Mouse (Mus musculus): ENCODE data around the gene Krt10.
A peak's percentile ranks its signal among the peaks of the same experiment; 100 is the strongest.

Gene Krt10

DNA sequence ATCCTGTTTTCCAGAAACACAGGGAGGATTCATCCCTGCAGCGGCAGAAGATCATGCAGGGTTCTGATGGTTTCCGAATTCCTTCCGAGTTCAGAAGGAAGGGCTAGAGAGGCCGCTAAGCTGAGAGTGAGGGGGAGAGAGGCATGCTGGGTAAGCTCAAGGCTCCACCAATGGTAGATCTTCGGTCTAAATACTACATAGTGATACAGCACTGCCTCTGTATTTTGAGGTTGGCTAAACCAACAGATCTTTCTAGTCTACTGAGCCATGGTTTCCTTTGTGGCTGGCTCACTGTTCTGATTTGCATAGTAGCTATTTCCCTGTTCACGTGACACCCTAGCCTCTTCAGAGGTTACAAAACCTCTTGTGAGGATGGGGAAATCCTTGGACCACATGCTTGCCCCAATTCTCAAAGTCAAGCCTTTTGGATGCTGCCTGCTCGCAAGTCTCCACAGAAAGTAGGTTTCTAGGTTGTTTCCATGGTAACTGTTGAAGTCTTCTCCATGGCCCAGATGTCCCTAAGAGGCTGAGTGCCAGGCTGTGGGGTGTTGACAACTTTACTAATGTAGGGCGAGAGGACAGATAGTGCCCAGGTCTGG is 19.2 kb downstream of the Krt10 start:
- DNase-seq (ENCODE audit: low read depth) = peak; percentile 80

DNA sequence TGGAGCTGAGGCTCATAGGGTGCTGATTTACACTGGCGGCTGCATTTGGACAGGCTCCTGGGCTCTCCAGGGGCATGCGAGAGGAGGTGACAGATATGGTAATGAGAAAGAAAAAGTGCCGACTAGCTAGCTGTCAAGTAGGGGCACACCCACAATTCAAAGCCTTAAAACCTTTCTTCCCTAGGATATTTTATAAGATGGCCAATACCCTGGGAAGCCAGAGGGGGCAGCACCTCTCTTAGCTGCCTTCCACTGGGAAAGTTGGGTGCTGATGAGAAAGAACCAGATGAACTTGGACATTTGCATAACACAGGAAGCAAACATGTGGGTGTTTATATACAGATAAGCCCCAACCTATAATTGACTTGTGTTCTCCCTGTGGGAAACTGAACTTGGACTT is 19.9 kb downstream of the Krt10 start:
- DNase-seq (ENCODE audit: low read depth) = peak; percentile 16

DNA sequence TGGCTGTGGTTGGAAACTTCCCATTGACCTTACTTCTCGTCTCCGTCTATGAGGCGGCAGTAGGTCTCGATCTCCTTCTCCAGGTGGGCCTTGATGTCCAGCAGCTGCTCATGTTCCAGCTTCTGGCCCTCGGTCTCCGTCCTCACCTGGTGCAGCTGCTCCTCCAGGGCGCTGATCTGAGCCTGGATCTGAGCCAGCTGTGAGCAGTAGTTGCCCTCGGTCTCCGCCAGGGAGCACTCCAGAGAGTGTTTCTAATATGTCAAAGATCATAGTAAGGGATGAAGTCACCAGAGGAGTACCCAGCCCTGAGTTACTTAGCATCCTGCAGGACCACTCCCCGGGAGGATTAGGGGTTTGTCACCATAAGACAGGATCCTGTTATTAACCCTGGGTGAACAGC is 22.4 kb downstream of the Krt10 start:
- DNase-seq (ENCODE audit: low read depth) = peak; percentile 18

DNA sequence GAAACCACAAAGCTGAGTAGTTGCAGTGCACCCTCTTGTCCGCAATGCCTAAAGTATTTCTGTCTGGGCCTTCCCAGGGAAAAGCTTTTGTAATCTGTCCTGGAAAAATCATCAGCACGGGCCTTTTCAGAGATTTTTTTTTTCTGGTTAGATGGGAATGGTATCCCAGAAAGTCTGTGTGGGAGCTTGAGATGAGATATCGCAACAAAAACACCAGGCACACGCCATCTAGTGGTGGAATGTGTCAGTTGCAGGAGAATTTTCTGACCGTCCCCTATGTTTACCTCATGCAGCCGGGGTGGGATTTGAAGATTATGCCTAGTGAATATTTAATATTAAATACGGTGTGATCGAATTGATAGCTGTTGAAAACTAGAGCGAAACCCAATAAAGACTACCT is 24.8 kb downstream of the Krt10 start:
- peak; percentile 31 for DNase-seq (ENCODE audit: low read depth)

DNA sequence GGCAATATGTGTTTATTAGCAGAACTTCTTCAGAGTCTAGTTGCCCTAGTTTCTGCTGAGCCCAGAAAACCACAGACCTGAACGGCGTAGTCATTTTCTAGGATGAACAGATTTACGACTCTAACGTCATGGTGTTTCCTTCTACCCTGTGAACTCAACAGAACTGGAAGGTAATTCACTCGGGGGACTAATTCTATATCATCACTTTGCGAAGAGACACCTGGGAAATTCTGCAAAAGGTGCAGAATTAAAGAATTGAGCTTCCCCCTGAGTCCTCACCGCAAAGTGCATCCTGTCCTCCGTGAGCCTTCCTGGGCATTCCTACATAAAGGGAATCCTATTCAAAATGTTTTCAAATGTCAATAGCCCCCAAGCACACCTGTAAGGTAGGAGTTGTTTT is 27.7 kb downstream of the Krt10 start:
- no peak for DNase-seq (ENCODE audit: low read depth)

DNA sequence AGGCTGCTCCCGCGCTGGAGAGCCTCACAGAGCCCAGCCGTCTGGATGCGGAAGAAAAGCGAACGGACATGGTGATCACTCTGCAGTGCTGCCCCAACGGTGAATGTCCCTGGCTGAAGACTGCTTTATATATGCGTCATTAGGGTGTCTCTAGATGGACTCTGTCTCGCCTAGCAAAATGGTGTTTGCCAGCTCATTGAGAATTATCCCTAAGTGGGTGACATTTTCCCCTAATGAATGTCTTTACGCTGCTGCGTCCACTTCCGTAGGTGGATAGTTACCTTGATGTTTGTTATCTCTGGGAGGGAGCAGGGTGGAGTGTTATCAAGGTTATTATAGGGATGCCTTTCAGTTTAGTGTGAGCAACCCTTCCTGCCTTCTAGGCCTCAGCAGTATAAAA is 38.2 kb downstream of the Krt10 start, which contains the start of gene Krt27:
Gene Krt27, minus strand, starts transcription at position 101 of the 400 bp plus-strand sequence.
- DNase-seq (ENCODE audit: low read depth) = no peak

DNA sequence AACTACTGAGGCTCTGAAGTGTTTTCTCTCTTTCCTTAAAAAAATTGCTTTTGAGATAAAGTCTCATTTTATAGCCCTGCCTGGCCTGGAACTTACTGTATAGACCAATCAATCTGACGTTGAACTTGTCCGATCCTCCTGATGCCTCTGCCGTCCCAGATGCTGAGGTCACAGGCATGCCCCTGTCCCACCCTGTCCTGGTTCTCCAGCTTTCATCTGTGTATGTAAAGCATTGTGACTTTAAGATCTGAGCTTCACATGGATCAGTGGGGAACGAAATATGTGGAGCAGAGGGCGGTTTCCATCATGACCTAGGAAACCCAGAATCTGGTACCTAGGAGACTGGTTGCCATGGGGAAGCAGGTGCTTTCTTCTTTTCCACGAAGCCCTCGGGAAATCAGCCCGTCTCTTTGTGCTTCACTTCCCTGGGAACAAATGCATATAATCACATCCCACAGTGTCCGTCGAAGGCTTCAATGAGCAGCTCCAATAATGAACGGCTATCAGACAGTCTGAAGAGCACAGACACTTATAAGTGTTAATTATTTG is 49.8 kb downstream of the Krt10 start:
- no peak for DNase-seq (ENCODE audit: low read depth)

DNA sequence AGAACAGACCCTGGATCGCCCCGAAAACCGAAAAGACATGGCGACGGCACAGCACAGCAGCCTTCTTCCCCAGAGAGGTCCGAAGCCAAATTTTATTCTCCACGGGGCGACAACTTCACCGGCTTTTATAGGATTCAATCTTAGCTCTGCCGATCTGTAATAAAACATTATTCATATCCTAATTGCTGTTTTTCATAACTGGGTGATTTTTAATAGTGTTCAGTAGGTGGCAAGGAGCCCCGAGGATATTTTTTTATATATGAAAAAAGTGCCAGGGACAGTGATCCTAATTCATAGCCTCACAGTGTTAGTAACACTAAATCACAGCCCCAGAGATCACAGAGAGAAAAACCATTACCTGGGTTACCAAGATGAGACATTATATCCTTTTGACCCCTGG is 51.3 kb downstream of the Krt10 start, which contains the start of gene Krt26:
Gene Krt26, minus strand, starts transcription at position 101 of the 400 bp plus-strand sequence.
- no peak for DNase-seq (ENCODE audit: low read depth)
